Mouse (Mus musculus): Measurements from ENCODE around the gene Pla2g7. TPM values are rescaled to one million over a fixed set of nuclear protein-coding genes. Genes with fewer than 3 reads are reported as not detected.

The Pla2g7 gene
- 3.3 and 9.1 TPM in 2 replicates for polyA plus RNA-seq (2012; rRNA removed; ENCODE audit: low replicate concordance)

DNA sequence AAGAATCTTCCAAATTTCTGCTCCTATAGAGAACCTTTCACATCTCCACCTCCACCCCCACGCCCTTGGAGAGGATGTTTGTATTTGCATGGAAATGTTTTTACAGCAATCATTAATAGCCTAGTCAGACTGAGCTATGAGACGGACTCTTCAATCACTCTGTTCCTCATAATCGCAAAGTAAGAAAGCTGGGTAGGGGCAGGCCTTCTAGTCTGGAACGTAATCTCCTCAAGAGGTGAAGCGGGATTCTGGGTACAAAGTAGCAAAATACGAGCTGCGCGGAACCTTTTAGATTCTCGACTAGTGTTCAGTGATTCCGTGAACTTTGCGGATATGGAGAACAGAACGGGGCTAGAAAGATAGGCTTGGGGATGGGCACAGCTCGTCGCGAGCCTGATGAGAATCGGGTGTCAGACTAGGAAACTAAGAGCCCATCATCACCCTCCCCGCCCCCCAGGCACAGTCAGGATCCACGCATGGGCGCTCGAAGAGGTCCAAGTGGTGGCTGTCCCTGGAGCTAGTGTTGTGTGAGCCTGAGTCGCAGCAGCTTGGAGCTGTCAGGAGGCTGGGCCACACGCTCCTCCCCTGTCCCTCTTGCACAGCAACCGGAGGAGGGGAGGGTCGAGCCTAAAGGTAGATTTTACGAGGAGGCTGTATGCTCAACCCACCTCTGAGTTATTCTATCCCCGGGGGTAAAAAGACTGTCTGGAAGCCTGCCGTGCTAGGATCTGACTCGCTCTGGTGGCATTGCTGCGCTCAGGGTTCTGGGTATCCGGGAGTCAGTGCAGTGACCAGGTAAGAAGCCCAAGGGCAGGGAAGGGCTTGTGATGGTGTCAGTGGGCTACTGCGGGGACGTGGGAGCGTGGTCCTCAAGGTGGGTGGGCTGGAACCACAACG is at the start of gene Pla2g7:
Pla2g7 (plus strand) TSS at position 107 of the 897 bp plus-strand sequence.

GRCm38 (mm10) chr17:43543539-43543938 is 24.4 kb upstream of the Pla2g7 start, which contains the start of gene Ankrd66:
TSS of gene Ankrd66 (minus strand) at chr17:43543639.

DNA sequence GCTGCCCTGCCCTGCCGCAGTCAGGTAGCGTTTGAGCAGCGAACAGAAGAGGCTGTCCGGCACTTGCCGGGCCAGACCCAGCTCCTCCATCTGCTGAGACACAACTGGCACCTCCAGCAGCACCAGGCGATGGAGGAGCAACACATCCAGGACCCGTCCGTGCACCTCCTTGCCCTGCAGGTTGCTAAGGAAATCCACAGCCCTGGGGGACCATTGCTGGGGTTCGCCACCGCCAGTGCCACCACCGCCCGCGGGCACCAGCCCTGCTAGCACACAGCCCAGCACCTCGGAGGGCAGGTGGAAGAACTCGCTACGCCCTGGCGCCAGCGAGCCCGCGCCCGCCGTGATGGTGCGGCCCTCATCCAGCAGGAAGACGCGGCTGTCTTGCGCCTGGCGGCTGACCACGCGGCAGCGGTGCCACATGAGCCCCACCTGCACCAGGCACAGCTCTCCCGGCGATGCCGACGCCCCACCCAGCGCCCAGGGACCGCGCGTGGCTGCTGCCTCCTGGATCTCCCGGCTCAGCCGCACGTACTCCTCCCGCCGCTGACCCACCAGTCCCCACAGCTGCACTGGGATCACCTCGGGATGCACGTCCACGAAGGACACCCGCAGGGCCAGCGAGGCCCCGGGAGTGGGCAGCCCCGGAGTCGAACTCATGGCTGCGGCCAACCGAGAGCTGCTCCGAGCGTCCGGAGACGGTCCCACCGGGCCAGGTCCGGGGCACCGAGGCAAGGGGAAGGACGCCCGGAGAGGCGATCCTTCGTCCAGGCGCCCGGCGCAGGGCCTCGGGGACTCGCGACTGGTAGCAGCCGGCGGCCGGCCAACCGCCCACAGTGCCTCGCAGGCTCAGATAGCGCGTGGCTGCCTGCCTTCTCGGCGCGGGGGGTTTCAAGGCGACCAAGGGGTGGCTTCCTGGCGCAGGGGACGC is 61.9 kb downstream of the Pla2g7 start, which contains the start of gene Tdrd6:
Tdrd6 (minus strand) TSS at position 804 of the 931 bp plus-strand sequence.

Other genes with a start within 250 kb of the Pla2g7 start
- gene Adgrf5, start 207.6 kb upstream of the Pla2g7 start, polyA plus RNA-seq (2012; rRNA removed; ENCODE audit: low replicate concordance): 1.6 and 2.1 TPM in 2 replicates
- gene Mep1a, start 65.3 kb upstream of the Pla2g7 start, polyA plus RNA-seq (2012; rRNA removed; ENCODE audit: low replicate concordance): 6.0 and 38.0 TPM in 2 replicates
- not detected in 2 replicates for gene Ankrd66, start 24.5 kb upstream of the Pla2g7 start, polyA plus RNA-seq (2012; rRNA removed; ENCODE audit: low replicate concordance)
- not detected in 2 replicates for gene Tdrd6, start 62.2 kb downstream of the Pla2g7 start, polyA plus RNA-seq (2012; rRNA removed; ENCODE audit: low replicate concordance)
- 0.39 and 1.2 TPM in 2 replicates for gene Slc25a27, start 99.1 kb downstream of the Pla2g7 start, polyA plus RNA-seq (2012; rRNA removed; ENCODE audit: low replicate concordance)
- 0.14 and 0.89 TPM in 2 replicates for gene Cyp39a1, start 99.3 kb downstream of the Pla2g7 start, polyA plus RNA-seq (2012; rRNA removed; ENCODE audit: low replicate concordance)
- gene Rcan2, start 233.3 kb downstream of the Pla2g7 start, polyA plus RNA-seq (2012; rRNA removed; ENCODE audit: low replicate concordance): 0.59 and 1.1 TPM in 2 replicates

Data from duodenum, adult 2 months (tissue).